Mouse (Mus musculus) stomach, adult 2 months (tissue): Measurements from ENCODE around the gene Mmp8. TPM values are rescaled to one million over a fixed set of nuclear protein-coding genes. Genes with fewer than 3 reads are reported as not detected.

Source experiments
- polyA plus RNA-seq: library from polyadenylated mRNA; depleted of rRNA; stranded (reverse); fragments of >200 nt; gene quantifications from 2 replicates; pipeline ENCODE4 v1.2.3, GENCODE M21; 2012; rRNA removed

The Mmp8 gene
- not detected in 2 replicates for polyA plus RNA-seq

GRCm38 (mm10) chr9:7558221-7559017 lies at the start of gene Mmp8:
TSS of gene Mmp8 (plus strand) at chr9:7558456.

GRCm38 (mm10) chr9:7571162-7571561 lies 12.9 kb downstream of the Mmp8 start, which contains the start of gene Mmp27:
TSS of gene Mmp27 (plus strand) at chr9:7571396.

Other genes with a start within 250 kb of the Mmp8 start
- 0.19 and 0.30 TPM in 2 replicates for gene Mmp12, start 214.1 kb upstream of the Mmp8 start, polyA plus RNA-seq
- not detected in 2 replicates for gene Mmp1b, start 170.4 kb upstream of the Mmp8 start, polyA plus RNA-seq
- 0.26 and 0.38 TPM in 2 replicates for gene Mmp3, start 112.6 kb upstream of the Mmp8 start, polyA plus RNA-seq
- gene Mmp10, start 56.1 kb upstream of the Mmp8 start, polyA plus RNA-seq, result 0.05 TPM in 1 of 2 replicates, not detected in the other
- gene Mmp27, start 12.9 kb downstream of the Mmp8 start, polyA plus RNA-seq, result not detected in 2 replicates
- gene Mmp20, start 69.8 kb downstream of the Mmp8 start, polyA plus RNA-seq, result not detected in 2 replicates
- gene Mmp7, start 133.6 kb downstream of the Mmp8 start, polyA plus RNA-seq, result not detected in 2 replicates
- 18.5 and 27.6 TPM in 2 replicates for gene Tmem123, start 205.6 kb downstream of the Mmp8 start, polyA plus RNA-seq